Mouse (Mus musculus): ENCODE data around the gene Gabrp.

The Gabrp gene

GRCm38 (mm10) chr11:33578859-33579258 is at the start of gene Gabrp:
Gene Gabrp, minus strand, starts transcription at chr11:33578959.
- DNase-seq (ENCODE audit: low read depth in 1 of 2, low spot score in 2 of 2) = no peak

- DNase-seq (ENCODE audit: low read depth in 1 of 2, low spot score in 2 of 2) = no peak
These were observed 48.5 kb upstream of the Gabrp start for GRCm38 (mm10) chr11:33627136-33627742.

GRCm38 (mm10) chr11:33614218-33614617 is 35.5 kb upstream of the Gabrp start:
- no peak for DNase-seq (ENCODE audit: low read depth in 1 of 2, low spot score in 2 of 2)

- no peak for DNase-seq (ENCODE audit: low read depth in 1 of 2, low spot score in 2 of 2)
These were observed 29.0 kb upstream of the Gabrp start for GRCm38 (mm10) chr11:33607784-33608183.

- no peak for DNase-seq (ENCODE audit: low read depth in 1 of 2, low spot score in 2 of 2)
These were observed 24.4 kb upstream of the Gabrp start for GRCm38 (mm10) chr11:33603174-33603573.

GRCm38 (mm10) chr11:33598986-33599385 is 20.2 kb upstream of the Gabrp start, which contains the start of gene D130052B06Rik:
Gene D130052B06Rik, plus strand, starts transcription at chr11:33599302.
- DNase-seq (ENCODE audit: low read depth in 1 of 2, low spot score in 2 of 2) = no peak

GRCm38 (mm10) chr11:33596655-33597054 is 17.9 kb upstream of the Gabrp start:
- DNase-seq (ENCODE audit: low read depth in 1 of 2, low spot score in 2 of 2) = no peak

GRCm38 (mm10) chr11:33592826-33593225 is 14.1 kb upstream of the Gabrp start:
- no peak for DNase-seq (ENCODE audit: low read depth in 1 of 2, low spot score in 2 of 2)

GRCm38 (mm10) chr11:33590771-33591170 is 12.0 kb upstream of the Gabrp start:
- DNase-seq (ENCODE audit: low read depth in 1 of 2, low spot score in 2 of 2) = no peak

GRCm38 (mm10) chr11:33586614-33587013 is 7.9 kb upstream of the Gabrp start:
- DNase-seq (ENCODE audit: low read depth in 1 of 2, low spot score in 2 of 2) = no peak

- no peak for DNase-seq (ENCODE audit: low read depth in 1 of 2, low spot score in 2 of 2)
These were observed 862 bp upstream of the Gabrp start for GRCm38 (mm10) chr11:33579621-33580020.

- DNase-seq (ENCODE audit: low read depth in 1 of 2, low spot score in 2 of 2) = no peak
These were observed 3.8 kb downstream of the Gabrp start for GRCm38 (mm10) chr11:33574944-33575343.

- no peak for DNase-seq (ENCODE audit: low read depth in 1 of 2, low spot score in 2 of 2)
These were observed 8.3 kb downstream of the Gabrp start for GRCm38 (mm10) chr11:33570413-33570812.

- no peak for DNase-seq (ENCODE audit: low read depth in 1 of 2, low spot score in 2 of 2)
These were observed 14.8 kb downstream of the Gabrp start for GRCm38 (mm10) chr11:33563921-33564320.

- no peak for DNase-seq (ENCODE audit: low read depth in 1 of 2, low spot score in 2 of 2)
These were observed 24.6 kb downstream of the Gabrp start for GRCm38 (mm10) chr11:33554123-33554522.

- DNase-seq (ENCODE audit: low read depth in 1 of 2, low spot score in 2 of 2) = no peak
These were observed 27.7 kb downstream of the Gabrp start for GRCm38 (mm10) chr11:33550861-33551560.

GRCm38 (mm10) chr11:33547386-33547785 is 31.4 kb downstream of the Gabrp start:
- DNase-seq (ENCODE audit: low read depth in 1 of 2, low spot score in 2 of 2) = no peak

GRCm38 (mm10) chr11:33544945-33545344 is 33.8 kb downstream of the Gabrp start:
- DNase-seq (ENCODE audit: low read depth in 1 of 2, low spot score in 2 of 2) = no peak

- no peak for DNase-seq (ENCODE audit: low read depth in 1 of 2, low spot score in 2 of 2)
These were observed 34.6 kb downstream of the Gabrp start for GRCm38 (mm10) chr11:33544121-33544520.

GRCm38 (mm10) chr11:33537390-33538125 is 41.2 kb downstream of the Gabrp start:
- DNase-seq (ENCODE audit: low read depth in 1 of 2, low spot score in 2 of 2) = no peak

- no peak for DNase-seq (ENCODE audit: low read depth in 1 of 2, low spot score in 2 of 2)
These were observed 42.1 kb downstream of the Gabrp start for GRCm38 (mm10) chr11:33536636-33537035.

GRCm38 (mm10) chr11:33534541-33534940 is 44.2 kb downstream of the Gabrp start:
- DNase-seq (ENCODE audit: low read depth in 1 of 2, low spot score in 2 of 2) = no peak
